Mouse (Mus musculus) testis, adult 2 months (tissue): Measurements from ENCODE around the gene Mlycd.

ENCODE experiments used
- CTCF ChIP-seq: fragments of 200-500 bp; IDR thresholded peaks from 2 replicates; pipeline ENCODE4 v1.5.1; 2012; ENCODE audit warnings: low read depth, mild to moderate bottlenecking, inconsistent platforms, low read length, moderate library complexity; ENCODE audit not compliant: control insufficient read depth, insufficient read depth, insufficient replicate concordance
- POLR2A ChIP-seq: fragments of 200-500 bp; IDR thresholded peaks from 2 replicates; pipeline ENCODE4 v1.6.1; 2012; ENCODE audit warnings: low read depth, mild to moderate bottlenecking, inconsistent platforms, low read length, moderate library complexity; ENCODE audit not compliant: control insufficient read depth

GRCm38 (mm10) chr8:119380619-119381018 is 14.1 kb upstream of the Mlycd start:
- TF ChIP-seq CTCF = no peak
- no peak for TF ChIP-seq POLR2A
